Mouse (Mus musculus): ENCODE results near the gene Cdk5rap3.

Cdk5rap3 gene

DNA sequence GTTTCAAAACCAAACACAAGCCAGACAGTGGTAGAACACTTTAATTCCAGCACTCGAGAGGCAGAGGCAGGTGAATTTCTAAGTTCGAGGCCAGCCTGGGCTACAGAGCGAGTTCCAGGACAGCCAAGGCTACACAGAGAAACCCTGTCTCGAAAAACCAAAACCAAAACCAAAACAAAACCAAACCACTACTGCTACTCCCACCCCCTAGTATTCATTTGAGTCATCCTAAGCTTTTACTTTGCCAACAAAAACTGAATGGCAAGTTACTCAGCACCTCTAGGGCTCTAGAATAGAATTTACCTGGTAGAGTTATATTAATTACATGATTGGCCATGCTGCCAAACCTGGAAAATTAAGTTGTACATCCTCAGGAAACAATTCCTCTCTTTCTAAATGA, 56.7 kb downstream of the Cdk5rap3 start:
- no peak for DNase-seq (ENCODE audit: low spot score)

DNA sequence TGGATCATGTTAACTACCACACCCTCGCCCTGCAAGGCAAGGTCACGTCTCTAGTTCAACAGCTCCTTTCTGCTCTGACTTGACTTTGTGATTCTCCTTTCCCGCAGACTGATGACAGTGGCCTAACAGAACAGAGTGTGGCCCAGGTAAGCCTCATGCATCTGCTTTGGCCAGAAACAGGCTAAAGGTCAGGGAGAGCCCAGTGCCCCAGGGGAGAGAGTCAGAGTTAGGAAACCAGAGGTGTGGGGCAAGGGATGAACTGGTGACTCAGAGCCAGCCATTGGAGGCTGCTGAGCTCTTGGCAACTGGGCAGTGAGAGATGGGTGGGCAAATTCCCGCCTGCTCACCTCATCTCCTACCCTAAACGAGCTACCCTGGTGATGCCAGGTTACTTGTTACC, 58.9 kb downstream of the Cdk5rap3 start:
- no peak for DNase-seq (ENCODE audit: low spot score)

Data from T-cell, adult 2 months (primary cell).